Mouse (Mus musculus): Measurements from ENCODE around the gene Pcgf1.

DNA sequence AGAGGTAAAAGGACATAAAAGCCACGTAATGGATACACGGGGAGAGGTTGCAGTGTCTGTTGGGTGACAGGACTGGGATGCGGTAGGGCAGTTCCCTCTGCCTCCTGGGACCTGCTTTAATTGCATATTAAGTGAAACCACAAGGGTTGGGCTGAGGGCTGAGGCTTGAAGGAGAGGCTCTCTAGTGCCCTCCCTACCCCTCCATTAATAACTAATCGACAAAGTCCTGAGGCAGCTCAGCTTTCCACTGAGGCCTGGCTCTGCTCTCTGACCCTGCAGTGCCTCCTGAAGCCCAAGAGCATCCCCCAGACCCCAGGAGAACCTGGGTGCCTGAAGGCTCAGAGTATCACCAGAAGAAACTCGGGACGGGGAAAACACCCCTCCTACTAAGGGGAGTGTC lies 6.8 kb downstream of the Pcgf1 start:
- TF ChIP-seq TCF12 (IDR thresholded peaks at IDR 0.05; ENCODE audit: insufficient read depth, poor library complexity, severe bottlenecking) (no peak), POLR2A (IDR thresholded peaks at IDR 0.05; ENCODE audit: insufficient read length, low read depth) (no peak), TCF3 (IDR thresholded peaks at IDR 0.05; ENCODE audit: insufficient read length, low read depth) (no peak), E2F4 (IDR thresholded peaks at IDR 0.05; ENCODE audit: insufficient read depth) (no peak), MAX (IDR thresholded peaks at IDR 0.05; ENCODE audit: low read depth) (no peak), CEBPB (IDR thresholded peaks at IDR 0.05; ENCODE audit: insufficient read depth, poor library complexity, severe bottlenecking) (no peak), SRF (IDR thresholded peaks at IDR 0.05; ENCODE audit: control insufficient read depth, insufficient read length, low read depth) (no peak), MYOD1 (IDR thresholded peaks at IDR 0.05; ENCODE audit: control insufficient read depth in 1 of 3, insufficient read length in 2 of 3, low read depth in 2 of 3) (no peak), USF1 (IDR thresholded peaks at IDR 0.05; ENCODE audit: low read depth) (no peak)
